Mouse (Mus musculus) c-Kit-positive CD71-positive TER-119-negative erythroid progenitor cells, embryonic 14.5 days (primary cell): ENCODE measurements at regions not wholly inside any gene's neighbourhood (a gene's known extent, or its start where the extent isn't known, plus 50 kb on each side); places are given as distances from the start of the nearest gene placed in this dataset.
A peak's percentile ranks its signal among the peaks of the same experiment; 100 is the strongest.

Experiments used
- DNase-seq: peaks from one replicate; pipeline ENCODE4 v3.0.0-alpha.2; 2013; ENCODE audit warnings: low read depth

DNA sequence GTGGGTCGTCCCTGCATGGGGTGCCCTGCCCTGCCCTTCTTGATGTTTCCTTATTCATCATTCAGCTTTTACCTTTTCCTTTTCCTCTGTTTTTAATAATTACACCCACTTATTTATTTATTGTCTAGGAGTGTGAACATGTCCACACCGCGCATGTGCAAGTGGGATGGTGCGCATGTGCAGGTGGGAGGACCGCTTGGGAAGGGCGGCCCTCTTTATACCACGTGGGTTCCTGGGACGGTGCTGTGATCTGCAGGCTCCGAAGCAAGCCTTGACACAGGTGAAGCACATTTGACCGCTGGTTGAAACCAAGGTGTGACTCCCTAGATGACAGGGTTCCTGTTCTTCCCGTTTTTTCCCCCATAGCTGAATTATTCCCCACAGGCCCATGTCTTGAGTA lies 60.0 kb downstream of the Syf2 start:
- no peak for DNase-seq

DNA sequence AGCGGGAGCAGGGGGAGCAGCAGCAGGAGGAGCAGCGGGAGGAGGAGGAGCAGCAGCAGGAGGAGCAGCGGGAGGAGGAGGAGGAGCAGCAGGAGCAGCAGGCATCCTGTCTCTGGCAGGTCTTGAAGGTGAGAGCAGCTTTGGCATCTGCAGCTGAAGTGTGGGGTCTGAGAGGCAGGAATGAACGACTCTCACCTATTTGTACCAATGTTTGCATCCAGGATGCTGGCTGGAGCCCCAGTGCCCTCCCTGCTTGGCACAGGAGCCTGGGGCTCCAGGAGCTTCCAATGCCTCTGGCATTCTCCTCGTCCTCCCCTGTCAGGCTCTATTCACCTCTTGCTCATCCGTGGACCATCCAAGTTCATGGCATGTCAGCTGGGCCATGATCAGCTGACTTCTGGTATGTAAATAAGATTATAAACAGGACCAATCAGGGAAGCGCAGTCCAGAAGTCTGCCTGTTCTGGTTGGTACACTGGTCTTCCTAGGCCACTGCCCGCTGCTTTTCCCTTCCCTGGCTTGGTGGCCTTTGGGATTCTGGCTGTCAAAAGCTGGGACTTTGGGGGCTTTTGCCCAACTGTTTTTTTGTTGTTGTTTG lies 62.9 kb downstream of the Syf2 start:
- no peak for DNase-seq

DNA sequence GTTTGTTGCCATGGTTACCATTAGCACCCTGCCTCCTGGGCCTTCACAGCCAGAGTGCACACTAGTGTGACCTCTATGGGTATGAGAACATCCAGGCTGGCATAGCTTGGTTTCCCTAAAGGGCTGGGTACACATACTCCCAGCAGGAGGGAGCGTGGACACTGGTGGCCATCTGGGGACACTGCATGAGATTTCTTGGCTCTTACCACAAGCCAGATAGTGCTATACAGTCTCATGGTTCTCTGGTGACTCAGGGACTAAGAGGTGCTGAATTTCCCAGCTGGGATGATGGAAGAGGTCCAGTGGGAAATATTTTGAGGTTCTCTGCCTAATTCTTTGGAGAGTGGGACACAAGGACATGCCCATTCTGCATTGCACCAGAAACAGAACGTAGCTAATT lies 63.5 kb downstream of the Syf2 start:
- DNase-seq = no peak

DNA sequence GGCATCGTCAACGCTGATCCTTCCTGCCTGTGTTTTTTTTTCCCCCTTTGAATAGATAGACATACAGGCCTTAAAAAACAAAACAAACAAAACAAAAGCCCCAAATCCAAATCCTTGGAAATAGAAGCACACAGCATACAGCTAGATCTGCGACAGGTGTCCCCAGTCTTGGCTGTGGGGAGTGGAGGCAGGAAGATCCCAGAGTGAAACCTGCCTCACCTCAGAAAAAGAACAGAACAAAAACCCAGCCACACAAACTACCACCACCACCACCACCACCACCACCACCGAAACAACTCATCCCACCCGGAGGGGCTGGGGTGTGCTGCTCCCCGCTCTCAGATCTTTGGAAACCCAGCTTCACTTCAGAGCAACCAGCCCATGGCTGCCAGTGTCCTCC lies 64.0 kb downstream of the Syf2 start:
- DNase-seq = no peak

DNA sequence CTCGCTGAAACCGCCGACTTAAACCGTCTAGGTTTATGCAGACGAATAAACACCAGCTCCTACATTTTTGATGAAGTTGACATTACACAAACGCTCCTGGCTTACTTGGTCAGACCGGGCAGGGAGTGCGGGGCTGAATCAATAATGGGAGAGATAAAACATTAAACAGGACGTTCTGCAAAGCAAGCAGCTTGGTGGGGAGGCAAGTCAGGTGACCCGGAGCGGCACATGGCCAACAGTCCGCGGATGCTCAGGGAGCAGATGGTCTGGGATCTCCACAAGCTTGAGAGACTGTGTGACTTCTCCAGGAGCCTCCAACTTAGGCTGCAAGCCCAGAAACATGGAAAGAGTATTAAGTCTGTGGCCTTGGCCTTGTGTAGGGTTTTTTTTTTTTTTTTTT lies 64.4 kb downstream of the Syf2 start:
- no peak for DNase-seq

DNA sequence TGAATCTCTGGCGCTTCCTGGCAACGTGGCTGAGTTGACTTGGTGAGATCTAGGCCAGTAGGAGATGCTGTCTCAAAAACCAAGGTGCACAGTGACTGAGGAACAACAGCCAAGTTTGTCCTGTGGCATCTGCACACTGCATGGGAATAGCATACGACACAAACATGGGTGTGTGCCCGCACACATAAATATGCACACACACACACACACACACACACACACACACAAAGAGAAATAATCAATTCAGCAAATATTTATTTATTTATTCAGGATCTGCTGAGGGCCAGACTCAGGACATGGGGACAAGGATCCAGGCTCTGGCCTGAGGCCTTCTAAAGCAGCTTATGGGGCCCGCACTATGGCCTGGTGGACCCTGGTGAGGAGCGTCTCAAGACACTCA lies 65.4 kb downstream of the Syf2 start:
- no peak for DNase-seq

DNA sequence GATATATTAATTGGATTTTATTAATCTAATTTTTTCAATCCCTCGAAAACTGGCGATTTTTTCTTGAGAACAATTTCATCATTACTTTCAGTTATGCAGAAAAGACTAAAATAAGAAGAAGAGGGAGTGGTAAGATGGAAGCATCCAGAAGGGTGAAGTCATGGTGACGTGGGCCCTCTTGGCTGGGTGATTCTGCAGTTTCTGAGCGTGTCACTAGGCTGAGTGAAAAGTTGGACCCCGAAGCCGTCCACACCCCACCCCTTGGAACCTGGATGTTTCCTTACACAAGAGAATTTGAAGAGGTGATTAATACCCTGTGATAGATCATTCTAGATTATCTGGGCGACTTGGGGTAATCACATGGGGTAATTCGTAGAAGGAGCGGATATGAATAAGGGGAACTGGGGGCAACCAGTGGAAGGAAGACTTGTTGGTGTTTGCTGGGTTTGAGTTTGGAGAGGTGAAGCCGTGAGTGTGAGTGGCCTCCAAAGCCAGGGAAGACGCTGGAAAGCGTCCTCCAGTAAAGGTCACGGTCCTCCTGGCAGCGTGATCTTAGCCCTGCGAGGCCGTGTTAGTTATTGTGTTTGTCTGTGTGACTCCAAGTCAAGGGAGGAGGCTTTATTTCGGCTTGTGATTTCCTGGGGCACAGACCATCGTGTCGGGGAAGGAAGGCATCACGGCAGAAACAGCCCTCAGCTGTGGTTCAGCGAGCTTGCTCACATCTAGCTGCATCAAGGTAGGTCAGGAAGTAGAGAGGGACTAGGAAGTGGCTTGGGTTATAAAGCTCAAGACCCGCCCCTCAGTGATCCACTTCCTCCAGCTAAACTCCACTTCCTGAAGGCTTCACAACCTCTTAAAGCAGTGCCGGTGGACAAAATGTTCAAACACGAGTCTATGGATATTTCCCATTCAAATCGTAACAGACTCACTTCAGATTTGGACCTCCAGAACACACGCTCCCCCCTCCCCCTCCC lies 67.0 kb downstream of the Syf2 start:
- DNase-seq = no peak

DNA sequence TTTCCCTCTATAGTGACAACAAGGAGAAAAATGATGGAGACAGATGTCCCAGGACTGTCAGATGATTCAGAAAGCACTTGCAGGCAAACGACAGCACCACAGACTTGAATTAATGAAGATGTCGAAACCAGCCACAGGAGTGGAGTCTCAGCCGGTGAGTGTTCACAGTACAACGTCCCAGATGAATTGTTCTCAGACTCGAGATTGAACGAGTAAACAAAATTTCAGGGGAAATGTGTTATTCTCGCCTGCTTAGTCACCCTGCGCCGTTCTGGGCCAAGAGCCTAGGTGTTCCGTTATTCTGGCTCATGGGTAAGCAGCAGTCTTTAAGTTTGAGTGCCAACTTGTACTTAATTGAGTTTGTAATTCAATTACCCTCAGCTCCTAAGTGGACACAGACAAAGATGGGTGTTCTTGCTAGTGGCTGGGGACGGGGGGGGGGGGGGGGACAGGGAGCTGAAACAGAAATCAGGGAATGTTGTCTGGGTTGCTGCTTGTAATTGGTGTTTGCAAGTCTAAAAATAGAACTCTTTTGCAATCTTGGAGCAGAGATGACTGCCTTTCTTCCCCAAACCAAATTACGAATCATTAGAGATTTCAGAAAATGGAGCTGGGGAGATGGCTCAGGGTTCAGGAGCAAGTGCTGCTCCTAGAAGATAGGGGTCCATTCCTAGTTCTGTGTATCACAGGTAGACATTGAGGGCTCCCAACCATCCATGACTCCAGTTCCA lies 68.4 kb downstream of the Syf2 start:
- no peak for DNase-seq

DNA sequence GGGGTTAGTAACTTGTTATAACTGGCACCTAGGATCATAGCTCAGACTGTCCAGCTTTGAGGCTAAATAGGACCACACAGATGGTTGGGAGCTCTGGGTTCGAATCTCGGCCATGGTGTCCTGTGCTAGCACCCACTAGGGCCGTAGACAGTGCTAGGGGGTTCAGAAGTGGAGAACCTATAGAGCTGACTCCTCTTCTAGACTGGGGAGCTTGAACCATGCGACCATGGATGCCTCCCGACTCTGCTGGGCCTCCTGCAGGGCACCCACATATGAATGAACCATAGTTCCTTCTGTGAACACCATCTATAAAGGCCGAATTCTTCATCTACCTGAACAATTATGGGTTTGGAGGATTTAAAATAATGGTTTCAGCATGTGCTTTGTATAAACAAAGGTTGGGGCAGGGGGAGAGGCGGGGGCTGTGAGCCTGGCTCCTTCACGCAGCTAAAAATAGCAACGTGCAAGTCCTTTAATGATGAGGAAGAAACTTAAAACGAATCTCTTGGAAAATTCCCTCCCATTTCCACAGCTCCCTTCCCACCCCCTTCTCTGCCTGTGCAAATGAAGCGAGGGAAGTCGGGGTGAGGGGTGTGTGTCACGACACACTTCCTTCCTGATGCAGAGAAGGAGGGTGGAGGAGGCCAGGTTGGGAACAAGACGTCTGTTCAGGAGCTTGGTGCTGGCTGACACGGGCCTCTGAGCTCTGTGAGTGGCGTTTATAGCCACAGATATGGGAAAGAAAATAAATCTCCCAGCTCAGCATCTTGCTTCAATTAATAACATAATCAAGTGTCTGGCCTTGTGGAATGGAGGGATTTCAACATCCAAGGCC lies 71.6 kb downstream of the Syf2 start:
- no peak for DNase-seq

DNA sequence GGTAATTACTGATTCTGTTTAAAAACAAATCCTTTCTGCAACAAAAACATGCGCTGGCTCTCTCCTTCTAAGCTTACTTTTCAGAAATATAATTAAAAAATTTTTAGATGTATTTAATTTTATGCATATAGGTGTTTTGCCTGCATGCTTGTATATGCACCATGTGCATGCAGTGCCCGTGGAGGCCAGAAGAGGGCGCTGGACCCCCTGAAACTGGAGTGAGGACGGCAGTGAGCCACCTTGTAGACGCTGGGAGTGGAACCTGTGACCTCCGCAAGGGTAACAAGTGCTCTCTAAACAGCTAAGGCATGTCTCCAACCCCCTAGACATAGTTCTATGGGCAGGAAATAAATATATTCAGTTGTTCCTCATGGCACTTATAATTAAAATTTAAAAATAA lies 80.7 kb downstream of the Syf2 start:
- DNase-seq = no peak

DNA sequence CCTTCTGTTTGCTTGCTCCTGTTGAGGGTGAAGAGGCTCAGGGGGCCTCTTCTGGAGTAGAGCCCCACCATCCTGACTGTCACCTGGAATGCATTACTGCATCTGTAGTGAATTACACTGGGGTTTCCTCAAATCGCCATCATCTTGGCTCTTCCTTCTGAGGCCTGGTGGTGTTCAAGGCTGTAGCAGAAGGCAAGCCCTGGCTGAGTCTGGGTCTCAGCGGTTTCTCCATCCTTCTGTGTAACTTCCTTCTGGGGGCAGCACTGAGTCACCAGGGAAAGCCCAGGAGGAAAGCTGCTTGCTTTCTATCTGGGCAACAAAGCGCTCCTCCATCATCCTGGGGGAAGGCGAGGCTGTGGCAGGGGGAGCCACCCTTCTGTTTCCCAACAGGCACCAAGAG lies 82.2 kb downstream of the Syf2 start:
- DNase-seq = no peak

DNA sequence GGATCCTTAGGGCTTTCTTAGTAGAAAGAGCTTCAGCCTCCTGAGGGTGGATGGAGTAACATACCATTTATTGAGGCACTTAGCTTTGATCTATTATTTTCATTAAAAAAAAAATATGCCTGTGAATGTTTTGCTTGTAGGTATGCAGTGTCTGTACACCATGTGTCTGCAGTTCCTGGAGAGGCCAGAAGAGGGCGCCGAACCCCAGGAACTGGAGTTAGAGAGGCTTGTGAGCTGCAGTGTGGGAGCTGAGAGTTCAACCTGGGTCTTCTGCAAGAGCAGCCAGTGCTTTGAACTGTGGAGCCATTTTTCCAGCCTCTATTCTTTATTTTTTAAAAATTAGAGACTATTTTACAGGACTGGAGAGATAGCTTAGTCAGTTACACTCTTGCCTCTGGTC lies 83.2 kb downstream of the Syf2 start:
- peak; percentile 40 for DNase-seq

DNA sequence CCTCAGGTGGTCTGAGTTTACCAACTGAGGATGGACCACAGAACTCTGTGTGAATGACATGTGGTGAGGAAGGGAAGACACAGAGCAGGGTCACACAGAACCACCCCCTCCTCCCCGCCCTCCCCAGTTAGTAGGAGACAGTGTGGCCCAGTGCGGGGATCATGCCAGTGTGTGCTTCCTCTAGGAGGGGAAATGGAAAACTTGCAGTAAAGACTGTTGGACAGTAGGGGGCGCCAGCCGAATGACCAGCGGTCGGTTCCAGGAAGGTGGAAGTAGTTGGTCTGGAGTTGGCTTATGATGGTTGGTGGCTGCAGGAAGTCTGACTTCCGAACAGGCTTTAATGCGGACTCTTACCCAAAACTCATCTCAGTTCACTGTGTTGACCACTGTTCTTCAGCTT lies 87.3 kb downstream of the Syf2 start:
- DNase-seq = peak; percentile 39

DNA sequence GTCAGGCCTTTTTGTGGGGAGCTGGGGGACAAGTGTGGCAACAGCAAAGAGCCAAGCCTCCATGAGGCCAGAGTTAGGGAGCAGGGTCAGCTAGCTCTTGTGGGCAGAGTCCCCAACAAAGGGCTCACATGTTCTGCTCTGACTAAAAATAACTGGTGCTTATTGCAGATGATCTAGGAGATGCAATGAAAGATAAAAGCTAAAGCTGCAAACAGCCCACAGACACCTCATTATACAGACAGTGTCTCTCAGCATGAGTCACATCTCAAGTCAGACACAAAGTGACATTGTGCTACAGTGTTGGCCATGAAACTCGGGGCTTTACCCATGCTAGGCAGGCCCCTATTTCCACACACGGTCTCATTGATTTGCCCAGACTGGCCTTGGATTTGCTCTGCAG lies 88.4 kb downstream of the Syf2 start:
- no peak for DNase-seq

DNA sequence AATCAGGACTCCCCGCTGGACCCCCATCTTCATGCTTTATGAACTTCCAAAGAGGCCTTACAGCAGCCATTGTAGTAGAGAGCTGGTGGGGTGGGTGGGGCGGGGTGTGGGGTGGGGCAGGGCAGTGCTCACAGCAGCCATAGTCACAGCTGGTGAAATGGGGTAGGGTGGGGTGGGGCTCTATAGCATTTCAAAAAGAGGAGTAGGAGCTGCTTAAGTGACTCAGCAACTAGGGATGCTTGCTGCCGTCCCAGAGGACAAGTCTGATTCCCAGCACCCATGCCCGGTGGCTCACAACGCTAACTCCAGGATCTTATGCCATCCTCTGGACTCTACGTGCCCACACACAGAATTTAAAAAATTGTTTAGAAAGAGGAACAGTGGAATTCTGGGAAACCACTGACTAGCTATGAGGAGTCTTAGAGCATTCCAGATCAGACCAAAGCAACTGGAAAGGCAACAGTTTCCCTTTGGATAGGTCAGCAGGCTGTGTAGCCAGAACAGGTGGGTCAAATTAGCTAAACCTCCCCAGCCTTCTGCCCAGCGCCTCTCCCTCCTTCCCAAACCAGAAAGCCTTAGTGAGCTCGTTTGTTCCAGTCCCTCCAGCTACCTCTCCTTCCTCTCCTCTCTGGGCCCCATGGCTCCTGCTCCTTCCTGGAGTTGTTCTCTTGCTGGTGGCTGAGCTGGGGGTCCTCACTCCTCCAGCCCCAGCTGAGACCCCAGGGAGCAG lies 89.7 kb downstream of the Syf2 start:
- no peak for DNase-seq

DNA sequence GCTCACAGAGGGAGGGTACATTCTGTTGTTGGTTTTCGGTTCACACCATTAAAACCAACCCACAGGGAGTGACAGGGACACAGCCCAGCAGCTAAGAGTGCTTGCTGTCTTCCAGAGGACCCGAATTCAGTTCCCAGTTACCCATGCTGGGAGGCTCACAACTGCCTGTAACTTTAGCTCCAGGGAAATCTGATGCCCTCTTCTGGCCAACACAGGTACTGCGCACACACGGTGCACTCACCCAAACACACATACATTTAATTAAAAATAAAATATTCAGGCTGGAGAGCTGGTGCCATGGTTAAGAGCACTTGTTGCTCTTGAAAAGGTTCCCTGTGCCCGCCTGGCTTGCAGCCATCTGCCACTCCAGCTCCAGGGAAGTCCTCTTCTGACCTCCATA lies 92.5 kb downstream of the Syf2 start:
- no peak for DNase-seq

DNA sequence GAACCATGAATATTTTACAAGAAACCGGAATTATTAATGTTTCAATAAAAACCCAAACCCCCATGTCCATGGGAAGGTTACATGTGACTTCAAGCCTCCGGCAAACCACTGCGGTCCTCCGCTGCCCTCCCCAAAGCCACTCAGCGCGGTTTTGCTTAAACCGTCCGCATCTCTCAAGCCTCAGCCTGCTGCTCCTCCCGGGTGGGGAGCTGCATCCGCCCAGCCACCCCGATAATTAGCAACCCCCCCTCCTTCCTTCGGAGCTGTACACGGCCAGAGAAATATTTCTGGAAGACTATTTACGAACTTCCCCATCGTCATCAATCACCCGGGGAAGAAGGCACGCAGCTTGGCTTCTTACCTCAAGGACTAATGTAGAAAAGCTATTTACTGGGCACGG lies 94.7 kb upstream of the Runx3 start:
- no peak for DNase-seq

DNA sequence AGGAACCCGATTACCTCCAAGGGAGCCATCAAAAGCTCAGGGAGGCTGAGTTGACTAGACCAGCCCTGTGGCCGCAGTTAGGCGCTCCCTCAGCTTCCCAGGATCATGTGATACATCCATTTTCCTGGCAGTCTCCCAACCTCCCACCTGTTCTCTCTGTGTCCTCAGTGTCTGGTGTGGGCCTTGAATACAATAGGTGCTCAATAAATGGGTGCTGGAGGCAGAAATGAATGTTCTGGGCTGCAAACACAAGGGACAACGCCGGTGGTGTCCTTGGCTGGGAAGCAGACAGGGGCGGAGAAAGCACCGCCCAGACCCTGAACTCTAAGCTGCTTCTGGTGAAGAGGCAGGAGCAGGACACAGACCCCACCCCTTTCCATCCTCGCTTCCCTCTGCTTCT lies 93.3 kb upstream of the Runx3 start:
- no peak for DNase-seq

DNA sequence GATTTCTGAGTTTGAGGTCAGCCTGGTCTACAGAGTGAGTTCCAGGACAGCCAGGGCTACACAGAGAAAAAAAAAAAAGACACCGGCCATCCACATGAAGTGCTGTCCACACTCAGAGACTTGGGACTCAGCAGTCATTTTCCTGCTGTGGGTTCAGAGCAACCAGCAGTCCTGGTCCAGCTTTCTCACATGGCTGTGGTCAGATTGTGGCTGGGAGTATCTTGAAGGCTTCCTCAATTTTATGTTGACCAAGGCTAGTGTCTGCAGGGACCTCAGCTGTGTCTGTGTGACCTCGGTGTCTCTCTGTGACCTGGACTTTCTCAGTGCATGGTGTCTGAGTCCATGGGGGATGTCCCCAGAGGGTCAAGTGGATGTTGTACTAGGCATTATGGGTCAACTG lies 90.7 kb upstream of the Runx3 start:
- DNase-seq = no peak

DNA sequence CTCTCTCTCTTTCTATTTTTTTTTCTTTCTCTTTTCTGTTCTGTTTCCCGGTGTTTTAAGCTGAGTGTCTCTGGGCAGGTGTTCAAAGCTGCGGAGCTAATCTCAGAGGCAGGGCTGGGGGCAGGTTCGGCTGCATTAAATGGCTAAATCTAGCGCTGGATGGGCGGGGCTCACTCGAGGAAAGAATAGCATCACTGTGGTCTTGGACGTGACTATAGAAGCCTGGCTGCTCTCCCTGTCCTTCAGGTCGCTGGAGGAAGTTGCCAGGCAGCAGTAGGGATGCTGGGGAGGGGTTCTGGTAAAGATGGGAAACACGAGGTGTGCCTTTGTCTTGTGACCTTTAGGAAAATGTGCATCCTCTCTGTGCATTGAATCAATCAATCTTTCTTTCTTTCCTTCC lies 88.0 kb upstream of the Runx3 start:
- no peak for DNase-seq

DNA sequence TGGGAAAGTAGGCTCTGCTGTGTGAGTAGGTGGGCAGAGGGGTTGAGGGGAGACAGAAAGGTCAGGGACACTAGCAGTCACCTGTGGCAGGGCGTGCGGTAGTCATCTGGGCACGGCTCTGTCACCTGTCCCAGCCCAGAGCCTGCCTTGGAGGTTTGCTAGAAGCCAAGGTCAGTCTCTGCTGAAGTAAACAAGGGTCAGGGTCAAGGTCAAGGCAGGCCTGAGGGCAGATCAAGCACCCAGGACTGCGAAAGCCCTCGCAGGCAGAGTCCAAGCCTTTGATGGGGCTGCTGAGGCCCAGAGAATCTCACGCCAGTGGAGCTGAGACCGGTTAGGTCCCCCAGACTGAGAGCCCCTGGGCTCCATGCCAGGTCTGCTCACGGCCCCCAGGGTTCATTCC lies 87.2 kb upstream of the Runx3 start:
- DNase-seq = no peak

DNA sequence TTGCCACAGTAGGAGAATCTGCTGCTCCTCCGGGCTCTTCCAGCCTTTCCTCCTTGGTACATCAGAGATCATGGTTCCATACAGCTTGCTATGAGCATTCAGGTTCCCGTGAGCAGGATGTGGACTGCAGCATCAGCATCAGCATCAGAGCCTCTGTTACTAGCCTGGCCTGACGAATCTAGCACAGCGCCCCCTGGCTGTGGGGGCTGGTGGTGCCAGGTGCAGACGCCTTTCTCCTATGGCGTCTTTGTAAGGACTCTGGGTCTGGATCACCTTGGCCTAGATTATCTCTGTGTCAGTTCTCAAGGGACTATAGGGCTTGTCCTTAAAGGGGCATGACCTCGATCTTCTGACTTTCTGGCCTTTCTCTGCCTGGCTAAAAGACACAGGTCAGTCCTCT lies 86.0 kb upstream of the Runx3 start:
- DNase-seq = peak; percentile 47
